Mouse (Mus musculus) liver, embryonic 13.5 days (tissue): ENCODE measurements around the gene Paqr7. TPM values are rescaled to one million over a fixed set of nuclear protein-coding genes. Genes with fewer than 3 reads are reported as not detected.

Experiments used
- ATAC-seq: fragments of 200-750 bp; cut with Nextera tagmentation; 2 replicates; pipeline ENCODE4 v1.8.0; 2017; ENCODE audit warnings: low read depth, mild to moderate bottlenecking, moderate number of reproducible peaks, moderate library complexity
- DNase-seq: peaks from one replicate; pipeline ENCODE4 v3.0.0; 2022
- H3K27ac ChIP-seq: fragments of 300-500 bp; sonication (generic); 2 replicates; pipeline ENCODE4 v1.5.1; 2015; ENCODE audit warnings: moderate library complexity, mild to moderate bottlenecking, inconsistent platforms
- H3K27me3 ChIP-seq: fragments of 300-500 bp; sonication (generic); 2 replicates; pipeline ENCODE4 v1.6.1; 2015; ENCODE audit warnings: mild to moderate bottlenecking, inconsistent platforms
- H3K36me3 ChIP-seq: fragments of 300-500 bp; sonication (generic); 2 replicates; pipeline ENCODE4 v1.6.1; 2015; ENCODE audit warnings: mild to moderate bottlenecking, inconsistent platforms
- H3K4me1 ChIP-seq: fragments of 300-500 bp; sonication (generic); replicated peaks from 2 replicates; pipeline ENCODE4 v1.6.1; 2015; ENCODE audit warnings: inconsistent platforms
- H3K4me2 ChIP-seq: fragments of 300-500 bp; sonication (generic); 2 replicates; pipeline ENCODE4 v1.6.1; 2015; ENCODE audit warnings: inconsistent platforms, mild to moderate bottlenecking, moderate library complexity
- H3K4me3 ChIP-seq: fragments of 300-500 bp; sonication (generic); replicated peaks from 2 replicates; pipeline ENCODE4 v1.5.1; 2015; ENCODE audit warnings: mild to moderate bottlenecking, inconsistent platforms
- H3K9ac ChIP-seq: fragments of 300-500 bp; sonication (generic); 2 replicates; pipeline ENCODE4 v1.6.1; 2015; ENCODE audit warnings: mild to moderate bottlenecking, inconsistent platforms
- H3K9me3 ChIP-seq: fragments of 300-500 bp; sonication (generic); replicated peaks from 2 replicates; pipeline ENCODE4 v1.6.1; 2016; ENCODE audit warnings: inconsistent platforms
- WGBS: fragments of 180-500 bp; shearing (Covaris S2); methylation state at CpG from one replicate; pipeline ENCODE4 v1.1.7; 2015; ENCODE audit not compliant: insufficient replicate concordance; 5-methylcytosine and 5-hydroxymethylcytosine counted together
- polyA plus RNA-seq: library from polyadenylated mRNA; unstranded; fragments of >200 nt; fragmentation: Nextera tagmentation; extraction: Ambion mirVana; gene quantifications from 2 replicates; pipeline ENCODE4 v1.2.1, GENCODE M21; 2015

Paqr7 gene
- polyA plus RNA-seq, 1 experiment from 2014 or later, result 6.5 TPM

DNA sequence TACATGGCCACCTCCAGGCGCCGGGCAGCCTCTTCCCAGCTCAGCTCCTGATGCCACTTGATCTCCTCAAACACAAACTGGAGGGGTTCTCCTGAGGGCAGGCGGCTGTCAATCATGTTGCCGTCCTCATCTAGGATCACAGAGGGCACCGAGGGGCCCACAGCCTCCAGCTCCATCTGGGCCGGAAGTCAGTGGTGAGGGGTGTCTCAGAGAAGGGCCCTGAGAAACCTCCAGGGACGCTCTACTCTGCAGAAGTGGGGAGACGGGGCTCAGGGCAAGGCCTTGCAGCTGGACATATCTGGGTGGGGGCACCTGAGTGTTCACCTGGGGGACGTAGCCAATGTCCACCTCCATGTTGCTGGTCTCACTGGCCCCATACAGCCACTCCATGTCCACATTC is 46.2 kb downstream of the Paqr7 start:
- no peak overlapping the region for H3K9ac ChIP-seq
- DNase-seq (no peak), ATAC-seq (no peak)
- no peak overlapping the region for H3K4me3 ChIP-seq
- H3K9me3 ChIP-seq, result no peaks in the 10 kb centered on the region
- H3K4me2 ChIP-seq, result no peak overlapping the region
- peaks cover 26% of the 10 kb centered on the region for H3K36me3 ChIP-seq
- H3K27me3 ChIP-seq, result no peaks in the 10 kb centered on the region
- 78% methylated on average over 9 of the region's 9 CpGs for WGBS
- H3K27ac ChIP-seq, result no peak overlapping the region
- H3K4me1 ChIP-seq, result peaks cover 11% of the 10 kb centered on the region

- ATAC-seq, result peak; percentile 60
- Histone ChIP-seq H3K4me3 (no peak overlapping the region), H3K27ac (no peak overlapping the region), H3K9ac (no peak overlapping the region), H3K36me3 (peaks cover 26% of the 10 kb centered on the region), H3K27me3 (no peaks in the 10 kb centered on the region), H3K4me2 (no peak overlapping the region), H3K9me3 (no peaks in the 10 kb centered on the region), H3K4me1 (peaks cover 16% of the 10 kb centered on the region)
- peak; percentile 80 for DNase-seq
- WGBS, result 5% methylated on average over 5 of the region's 5 CpGs
These were observed 46.8 kb downstream of the Paqr7 start for GRCm38 (mm10) chr4:134543261-134543660.

- Histone ChIP-seq H3K27me3 (peaks cover 13% of the 10 kb centered on the region), H3K27ac (no peak overlapping the region), H3K4me3 (no peak overlapping the region), H3K4me2 (no peak overlapping the region), H3K9ac (no peak overlapping the region), H3K9me3 (peaks cover 6% of the 10 kb centered on the region), H3K4me1 (peaks cover 36% of the 10 kb centered on the region), H3K36me3 (peaks cover 31% of the 10 kb centered on the region)
- ATAC-seq (no peak), DNase-seq (no peak)
- WGBS, result 76% methylated on average over 9 of the region's 9 CpGs
These were observed 50.6 kb downstream of the Paqr7 start for GRCm38 (mm10) chr4:134546814-134547705.

- H3K4me2 ChIP-seq, result 0 out of 2 replicates have a peak overlapping the region, but pooled peaks have one; percentile 3
- peaks cover 14% of the 10 kb centered on the region for H3K27me3 ChIP-seq
- peaks cover 42% of the 10 kb centered on the region for H3K4me1 ChIP-seq
- WGBS, result 39% methylated on average over 18 of the region's 18 CpGs
- no peak for DNase-seq
- peak; percentile 29; the same call in 1 of the 2 replicates for ATAC-seq
- no peak overlapping the region for H3K4me3 ChIP-seq
- peaks cover 26% of the 10 kb centered on the region for H3K36me3 ChIP-seq
- H3K27ac ChIP-seq, result peak overlapping the region; percentile 51; the same call in 1 of the 2 replicates
- 0 out of 2 replicates have a peak overlapping the region, but pooled peaks have one; percentile 14 for H3K9ac ChIP-seq
- H3K9me3 ChIP-seq, result peaks cover 6% of the 10 kb centered on the region
These were observed 51.9 kb downstream of the Paqr7 start for GRCm38 (mm10) chr4:134548169-134548938.

DNA sequence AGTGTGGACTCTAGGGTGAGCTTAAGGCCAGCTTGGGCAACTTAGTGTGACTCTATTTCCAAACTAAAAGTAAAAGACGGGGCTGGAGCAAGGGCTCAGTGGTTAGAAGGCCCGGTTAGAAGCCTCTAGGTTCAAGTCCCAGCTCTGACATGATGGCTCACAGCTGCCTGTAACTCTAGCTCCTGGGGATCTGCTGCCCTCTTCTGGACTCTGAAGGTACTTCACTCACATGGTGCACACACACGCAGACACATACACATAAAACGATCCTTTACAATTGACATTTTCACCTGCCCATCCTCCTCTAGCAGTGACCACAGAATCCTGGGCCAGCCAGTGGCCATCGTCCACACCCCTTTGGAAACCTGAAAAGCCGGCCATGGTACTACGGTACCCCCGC is 53.4 kb downstream of the Paqr7 start:
- Histone ChIP-seq H3K4me2 (no peak overlapping the region), H3K9me3 (peaks cover 6% of the 10 kb centered on the region), H3K4me1 (peaks cover 42% of the 10 kb centered on the region), H3K27ac (no peak overlapping the region), H3K4me3 (no peak overlapping the region), H3K9ac (no peak overlapping the region), H3K27me3 (peaks cover 14% of the 10 kb centered on the region), H3K36me3 (peaks cover 18% of the 10 kb centered on the region)
- DNase-seq, result no peak
- WGBS, result 91% methylated on average over 8 of the region's 8 CpGs
- ATAC-seq, result no peak

GRCm38 (mm10) chr4:134551494-134552316 is 55.2 kb downstream of the Paqr7 start, which contains the start of gene Selenon:
Selenon (minus strand) TSS chr4:134552166.
- H3K4me2 ChIP-seq, result peak within 1 kb of the TSS; percentile 84
- ATAC-seq, result peak; percentile 73

GRCm38 (mm10) chr4:134553631-134554030 is 57.1 kb downstream of the Paqr7 start:
- peaks cover 31% of the 10 kb centered on the region for H3K4me1 ChIP-seq
- peaks cover 12% of the 10 kb centered on the region for H3K36me3 ChIP-seq
- peaks cover 14% of the 10 kb centered on the region for H3K27me3 ChIP-seq
- no peak overlapping the region for H3K9ac ChIP-seq
- H3K27ac ChIP-seq, result no peak overlapping the region
- peaks cover 6% of the 10 kb centered on the region for H3K9me3 ChIP-seq
- WGBS, result 81% methylated on average over 1 of the region's 1 CpGs
- ATAC-seq, result no peak
- no peak for DNase-seq
- no peak overlapping the region for H3K4me3 ChIP-seq
- no peak overlapping the region for H3K4me2 ChIP-seq

More at GRCm38 (mm10) chr4:134551494-134552316, 55.2 kb downstream of the Paqr7 start, which contains the start of gene Selenon:
- H3K4me1 ChIP-seq, result peaks cover 40% of the 10 kb centered on the region
- DNase-seq, result no peak
- H3K36me3 ChIP-seq, result peaks cover 12% of the 10 kb centered on the region
- peaks cover 6% of the 10 kb centered on the region for H3K9me3 ChIP-seq
- H3K9ac ChIP-seq, result peak within 1 kb of the TSS; percentile 75
- peaks cover 14% of the 10 kb centered on the region for H3K27me3 ChIP-seq
- WGBS, result 1% methylated on average over 43 of the region's 67 CpGs
- H3K4me3 ChIP-seq, result peak within 1 kb of the TSS; percentile 70
- no peak within 1 kb of the TSS for H3K27ac ChIP-seq

- WGBS, result 51% methylated on average over 8 of the region's 8 CpGs
These were observed 59.6 kb downstream of the Paqr7 start for GRCm38 (mm10) chr4:134555956-134556580.

GRCm38 (mm10) chr4:134557626-134558249 is 61.2 kb downstream of the Paqr7 start:
- no peak overlapping the region for H3K9ac ChIP-seq
- 12% methylated on average over 16 of the region's 16 CpGs for WGBS

More at GRCm38 (mm10) chr4:134555956-134556580, 59.6 kb downstream of the Paqr7 start:
- Histone ChIP-seq H3K4me2 (no peak overlapping the region), H3K27me3 (peaks cover 11% of the 10 kb centered on the region), H3K9ac (no peak overlapping the region), H3K4me3 (no peak overlapping the region), H3K9me3 (no peaks in the 10 kb centered on the region), H3K27ac (no peak overlapping the region), H3K4me1 (peaks cover 21% of the 10 kb centered on the region), H3K36me3 (no peaks in the 10 kb centered on the region)
- no peak for ATAC-seq
- DNase-seq, result no peak

DNA sequence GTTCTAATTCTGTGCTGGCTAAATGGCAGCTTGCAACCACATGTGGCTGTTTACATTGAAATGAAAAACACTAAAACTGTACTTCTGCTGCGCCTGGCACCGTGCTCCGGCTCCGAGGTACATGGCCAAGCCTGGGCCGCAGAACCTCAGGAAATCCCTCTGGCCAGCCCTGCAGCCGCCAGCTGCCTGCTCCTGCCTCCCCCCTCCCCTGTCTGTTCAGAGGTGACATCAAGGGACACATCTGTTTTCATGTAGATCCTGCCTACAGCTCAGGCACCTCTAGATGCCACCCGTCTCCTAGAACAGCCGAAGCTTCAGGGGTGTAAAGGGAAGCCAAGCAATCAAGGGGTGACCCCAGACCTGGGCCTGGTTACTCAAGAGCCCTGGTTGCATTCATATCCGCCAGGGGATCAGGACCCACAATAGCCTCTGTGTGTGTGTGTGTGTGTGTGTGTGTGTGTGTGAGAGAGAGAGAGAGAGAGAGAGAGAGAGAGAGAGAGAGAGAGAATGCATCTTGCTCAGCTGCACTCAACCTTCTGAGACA is 62.1 kb downstream of the Paqr7 start:
- no peaks in the 10 kb centered on the region for H3K27me3 ChIP-seq
- H3K4me1 ChIP-seq, result peaks cover 13% of the 10 kb centered on the region
- WGBS, result 61% methylated on average over 9 of the region's 9 CpGs
- ATAC-seq, result no peak
- H3K36me3 ChIP-seq, result no peaks in the 10 kb centered on the region
- H3K9me3 ChIP-seq, result no peaks in the 10 kb centered on the region
- H3K27ac ChIP-seq, result no peak overlapping the region
- H3K4me2 ChIP-seq, result no peak overlapping the region
- no peak overlapping the region for H3K9ac ChIP-seq
- no peak for DNase-seq
- no peak overlapping the region for H3K4me3 ChIP-seq

More at GRCm38 (mm10) chr4:134557626-134558249, 61.2 kb downstream of the Paqr7 start:
- Histone ChIP-seq H3K9me3 (no peaks in the 10 kb centered on the region), H3K27me3 (no peaks in the 10 kb centered on the region), H3K4me2 (no peak overlapping the region), H3K4me1 (peaks cover 8% of the 10 kb centered on the region), H3K4me3 (no peak overlapping the region), H3K36me3 (no peaks in the 10 kb centered on the region), H3K27ac (no peak overlapping the region)
- ATAC-seq (no peak), DNase-seq (no peak)
